Mouse (Mus musculus): ENCODE measurements around the gene Nln.

Gene Nln

GRCm38 (mm10) chr13:104042738-104043137 lies 66.7 kb downstream of the Nln start:
- DNase-seq (ENCODE audit: low spot score): no peak

GRCm38 (mm10) chr13:104041481-104041880 lies 67.9 kb downstream of the Nln start:
- no peak for DNase-seq (ENCODE audit: low spot score)

- no peak for DNase-seq (ENCODE audit: low spot score)
Measured at GRCm38 (mm10) chr13:104040950-104041349, 68.5 kb downstream of the Nln start.

- no peak for DNase-seq (ENCODE audit: low spot score)
Measured at GRCm38 (mm10) chr13:104039861-104040260, 69.6 kb downstream of the Nln start.

- DNase-seq (ENCODE audit: low spot score): no peak
Measured at GRCm38 (mm10) chr13:104038891-104039290, 70.5 kb downstream of the Nln start.

GRCm38 (mm10) chr13:104038358-104038757 lies 71.1 kb downstream of the Nln start:
- no peak for DNase-seq (ENCODE audit: low spot score)

GRCm38 (mm10) chr13:104037531-104038290 lies 71.7 kb downstream of the Nln start:
- no peak for DNase-seq (ENCODE audit: low spot score)

- no peak for DNase-seq (ENCODE audit: low spot score)
Measured at GRCm38 (mm10) chr13:104036494-104037290, 72.7 kb downstream of the Nln start.

- DNase-seq (ENCODE audit: low spot score): no peak
Measured at GRCm38 (mm10) chr13:104035651-104036050, 73.8 kb downstream of the Nln start.

GRCm38 (mm10) chr13:104034854-104035253 lies 74.6 kb downstream of the Nln start:
- DNase-seq (ENCODE audit: low spot score): no peak

- DNase-seq (ENCODE audit: low spot score): no peak
Measured at GRCm38 (mm10) chr13:104032620-104033133, 76.7 kb downstream of the Nln start.

- no peak for DNase-seq (ENCODE audit: low spot score)
Measured at GRCm38 (mm10) chr13:104031821-104032331, 77.5 kb downstream of the Nln start.

- DNase-seq (ENCODE audit: low spot score): no peak
Measured at GRCm38 (mm10) chr13:104030956-104031355, 78.5 kb downstream of the Nln start.

GRCm38 (mm10) chr13:104029511-104029910 lies 79.9 kb downstream of the Nln start:
- DNase-seq (ENCODE audit: low spot score): no peak

- DNase-seq (ENCODE audit: low spot score): no peak
Measured at GRCm38 (mm10) chr13:104029089-104029488, 80.3 kb downstream of the Nln start.

- DNase-seq (ENCODE audit: low spot score): no peak
Measured at GRCm38 (mm10) chr13:104026525-104026924, 82.9 kb downstream of the Nln start.

- no peak for DNase-seq (ENCODE audit: low spot score)
Measured at GRCm38 (mm10) chr13:104025710-104025995, 83.8 kb downstream of the Nln start.

- no peak for DNase-seq (ENCODE audit: low spot score)
Measured at GRCm38 (mm10) chr13:104024856-104025709, 84.3 kb downstream of the Nln start.

GRCm38 (mm10) chr13:104024275-104024674 lies 85.1 kb downstream of the Nln start:
- no peak for DNase-seq (ENCODE audit: low spot score)

- no peak for DNase-seq (ENCODE audit: low spot score)
Measured at GRCm38 (mm10) chr13:104023356-104023911, 86.0 kb downstream of the Nln start.

GRCm38 (mm10) chr13:104018466-104019076 lies 90.8 kb downstream of the Nln start:
- no peak for DNase-seq (ENCODE audit: low spot score)
